In the genomic region with DNA sequence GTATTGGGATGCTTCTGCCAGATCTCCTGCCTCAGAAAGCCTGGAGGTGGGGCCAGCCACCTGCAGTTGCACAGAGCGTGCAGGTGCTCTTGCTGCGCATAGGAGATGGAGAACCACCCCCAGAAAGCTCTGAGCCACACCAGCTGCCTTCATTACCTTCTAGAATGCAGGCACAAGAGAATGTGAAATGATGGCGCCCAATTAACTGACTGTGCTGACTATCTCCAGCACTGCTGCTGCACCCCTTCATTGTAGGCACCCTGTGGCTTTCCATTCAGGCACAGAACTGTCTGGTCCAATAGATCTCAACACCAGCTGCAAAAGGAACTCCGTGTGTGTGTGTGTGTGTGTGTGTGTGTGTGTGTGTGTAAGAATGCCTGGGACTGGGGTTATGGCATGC, we compare ENCODE assay signal across 29 mouse cellular contexts.
DNase-seq lines count a peak whose midpoint lies in the region; ATAC-seq and TF ChIP-seq lines count a peak whose summit lies in the region.
"Had no signal": no experiment of that assay in that cellular context is flagged by ENCODE, and none has a peak within 500 bp of the region (broad histone marks: within the 10 kb centered on the region; RNA-seq: fewer than 3 reads in every experiment).

No protein-coding gene starts in this region.

- H3K9me3 ChIP-seq in intestine, embryonic 15.5 days, result no peaks in the 10 kb centered on the region
- H3K9me3 ChIP-seq: forebrain, embryonic 15.5 days; heart, embryonic 10.5 days; heart, embryonic 15.5 days; hindbrain, embryonic 12.5 days; liver, embryonic 12.5 days had no signal

- H3K27me3 ChIP-seq in intestine, embryonic 15.5 days (replicated peaks), result no peaks in the 10 kb centered on the region
- H3K27me3 ChIP-seq: forebrain, embryonic 15.5 days; heart, embryonic 15.5 days; liver, embryonic 12.5 days had no signal

- ATAC-seq in frontal cortex, adult (ENCODE audit: low TSS enrichment), result peak; percentile 47; the same call in 1 of the 2 replicates
- no peak for ATAC-seq in intestine, embryonic 15.5 days
- ATAC-seq: CD4-positive, CD25-positive, alpha-beta regulatory T cell, adult 4 months; forebrain, embryonic 15.5 days; intestine, postnatal 0 days; liver, embryonic 12.5 days; liver, postnatal 0 days had no signal

- WGBS in intestine, embryonic 15.5 days, result 84% methylated on average over 4 of the region's 4 CpGs

- DNase-seq in frontal cortex, postnatal 14 days (ENCODE audit: low spot score in 2 of 2), result no peak
- peak; percentile 7 to 24 for DNase-seq in left cerebral cortex, adult 9 months (ENCODE audit: low spot score in 2 of 2)
- DNase-seq in left cerebral cortex, postnatal 4 days, result no peak
- DNase-seq in A20 (ENCODE audit: low read depth, low spot score), result peak; percentile 12
- peak; percentile 63 for DNase-seq in brain, embryonic 14.5 days (ENCODE audit: low read depth)
- no peak for DNase-seq in ovary, postnatal 36 days (ENCODE audit: low spot score)
- DNase-seq: adrenal gland, postnatal 36 days; cerebellum, adult 11 months; cerebellum, adult 9-10 months; cerebellum, postnatal 36 days; gastrocnemius, postnatal 14 days; kidney, adult 9 months; kidney, postnatal 25 days; liver, postnatal 0 days; lung, postnatal 36 days; spleen, adult 18-20 months; thymus, adult 18-20 months; thymus, postnatal 25 days had no signal

- no peak overlapping the region for H3K4me2 ChIP-seq in intestine, embryonic 15.5 days (replicated peaks)
- H3K4me2 ChIP-seq: forebrain, embryonic 15.5 days; heart, embryonic 15.5 days; hindbrain, embryonic 12.5 days; liver, embryonic 12.5 days; midbrain, embryonic 11.5 days had no signal

- intact Hi-C loops in left cerebral cortex, postnatal 4 days (cut with DNase I), result no loop called here

- no peak overlapping the region for H3K4me3 ChIP-seq in intestine, embryonic 15.5 days (replicated peaks)
- H3K4me3 ChIP-seq: forebrain, embryonic 15.5 days; heart, embryonic 10.5 days; heart, embryonic 15.5 days; hindbrain, embryonic 12.5 days; left cerebral cortex, adult 2 months; liver, embryonic 12.5 days had no signal

- H3K9ac ChIP-seq in intestine, embryonic 15.5 days, result no peak overlapping the region
- H3K9ac ChIP-seq: forebrain, embryonic 15.5 days; heart, embryonic 15.5 days; hindbrain, embryonic 12.5 days; liver, embryonic 12.5 days; liver, postnatal 0 days had no signal

- H3K27ac ChIP-seq in intestine, embryonic 15.5 days, result no peak overlapping the region
- H3K27ac ChIP-seq: forebrain, embryonic 15.5 days; heart, embryonic 10.5 days; heart, embryonic 15.5 days; hindbrain, embryonic 12.5 days; left cerebral cortex, adult 2 months; liver, embryonic 12.5 days had no signal

- no peak for TF ChIP-seq POLR2A in brain, embryonic 14.5 days (IDR thresholded peaks at IDR 0.05; ENCODE audit: borderline replicate concordance, extremely low read depth, insufficient read depth, insufficient read length, poor library complexity, severe bottlenecking)

- no peaks in the 10 kb centered on the region for H3K4me1 ChIP-seq in intestine, embryonic 15.5 days (replicated peaks)
- H3K4me1 ChIP-seq: forebrain, embryonic 15.5 days; heart, embryonic 10.5 days; heart, embryonic 15.5 days; hindbrain, embryonic 12.5 days; liver, embryonic 12.5 days had no signal

- TF ChIP-seq CTCF in brain, embryonic 14.5 days (IDR thresholded peaks at IDR 0.05; ENCODE audit: borderline replicate concordance, extremely low read depth, insufficient read depth, insufficient read length), result no peak

- H3K36me3 ChIP-seq in intestine, embryonic 15.5 days, result no peaks in the 10 kb centered on the region
- H3K36me3 ChIP-seq: forebrain, embryonic 15.5 days; heart, embryonic 10.5 days; heart, embryonic 15.5 days; hindbrain, embryonic 12.5 days; liver, embryonic 12.5 days had no signal

Comparison
In these comparisons a context has a peak if more than half of its experiments do, and no peak if none do; other contexts are left out.
1. DNase-seq: peak in left cerebral cortex, adult 9 months (2 of 2), A20 (single experiment) and brain, embryonic 14.5 days (single experiment); none in frontal cortex, postnatal 14 days (0 of 2), left cerebral cortex, postnatal 4 days (single experiment) and ovary, postnatal 36 days (single experiment).